In the genomic region with DNA sequence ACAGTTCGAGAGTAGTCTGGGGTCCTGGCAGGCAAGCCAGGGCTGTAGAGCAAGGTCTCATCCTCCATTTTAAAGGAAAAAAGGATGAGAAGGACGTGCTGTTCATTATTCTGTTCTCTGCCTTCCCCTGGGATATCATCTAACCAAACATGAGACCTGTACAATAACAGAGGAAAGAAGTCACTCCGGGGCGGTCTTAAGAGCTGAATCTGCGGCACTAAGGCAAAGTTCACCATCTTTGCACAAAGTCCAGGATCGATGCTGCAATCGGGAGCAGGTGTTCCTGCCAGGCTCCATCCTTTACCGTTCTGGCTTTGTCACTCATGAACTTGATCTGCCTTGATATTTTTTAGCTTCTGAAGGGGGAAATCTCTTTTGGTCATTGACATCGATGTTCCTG, we compare ENCODE assay signal across 20 mouse cellular contexts. TPM values are rescaled to one million over a fixed set of nuclear protein-coding genes. Genes with fewer than 3 reads are reported as not detected.
DNase-seq lines count a peak whose midpoint lies in the region; TF ChIP-seq lines count a peak whose summit lies in the region.
"Had no signal": no experiment of that assay in that cellular context is flagged by ENCODE, and none has a peak within 500 bp of the region (broad histone marks: within the 10 kb centered on the region; RNA-seq: fewer than 3 reads in every experiment).

No protein-coding gene starts in this region.

- H3K4me3 ChIP-seq in kidney, adult 2 months (ENCODE audit: insufficient read depth, low read depth, low read length): no peak overlapping the region
- peak overlapping the region; percentile 67 for H3K4me3 ChIP-seq in testis, adult 2 months (ENCODE audit: control insufficient read depth, low read depth, low read length)
- H3K4me3 ChIP-seq in ES-E14 (ENCODE audit: insufficient read depth in 1 of 2, low read depth in 1 of 2, low read length in 2 of 2, poor library complexity in 1 of 2, severe bottlenecking in 1 of 2): peak overlapping the region; percentile 10 to 54; a peak in 2 of 4 replicates
- H3K4me3 ChIP-seq: embryonic facial prominence, embryonic 10.5 days; embryonic facial prominence, embryonic 12.5 days; forebrain, embryonic 12.5 days had no signal

- no peak for TF ChIP-seq CTCF in kidney, adult 2 months (conservative IDR thresholded peaks at IDR 0.05; ENCODE audit: insufficient read depth, insufficient read length, low read depth, low read length)
- TF ChIP-seq CTCF in testis, adult 2 months (IDR thresholded peaks at IDR 0.05; ENCODE audit: control insufficient read depth, insufficient read depth, insufficient replicate concordance, low read depth, low read length): no peak

- DNase-seq in kidney, adult 2 months: peak; percentile 40
- no peak for DNase-seq in kidney, adult 8-10 months
- DNase-seq in testis, postnatal 14 days (ENCODE audit: low spot score): no peak
- DNase-seq in ES-E14 (ENCODE audit: low read depth, low spot score): no peak
- DNase-seq in yolk sac, embryonic 10.5 days (ENCODE audit: low spot score): peak; percentile 22
- no peak for DNase-seq in MN1 (ENCODE audit: low spot score)
- DNase-seq in cerebellum, postnatal 14 days: no peak
- DNase-seq: adrenal gland, adult 2 months; adrenal gland, postnatal 10 days; adrenal gland, postnatal 25 days; cerebellum, adult 11 months; cerebellum, adult 18-20 months; cerebellum, adult 8-10 months; cerebellum, adult 9-11 months; cerebellum, postnatal 25 days had no signal

- peak overlapping the region; percentile 21; the same call in 1 of the 2 replicates for H3K9ac ChIP-seq in ES-E14 (ENCODE audit: insufficient read depth, low read depth, low read length, poor library complexity, severe bottlenecking)
- H3K9ac ChIP-seq: embryonic facial prominence, embryonic 12.5 days; forebrain, embryonic 12.5 days had no signal

- no peaks in the 10 kb centered on the region for H3K36me3 ChIP-seq in kidney, adult 2 months (ENCODE audit: control insufficient read depth, insufficient read depth, low read length)
- H3K36me3 ChIP-seq in testis, adult 2 months (ENCODE audit: control insufficient read depth, insufficient read depth, low read length): no peaks in the 10 kb centered on the region
- no peaks in the 10 kb centered on the region for H3K36me3 ChIP-seq in ES-E14 (ENCODE audit: control insufficient read depth, insufficient read depth, low read length, poor library complexity, severe bottlenecking)
- H3K36me3 ChIP-seq: embryonic facial prominence, embryonic 10.5 days; embryonic facial prominence, embryonic 12.5 days; forebrain, embryonic 12.5 days had no signal

- WGBS in kidney, adult 2 months: 72% methylated on average over 9 of the region's 9 CpGs

- in situ Hi-C loops in ES-E14 (cut with MboI; ENCODE audit: low sequenced_read_pairs in 2 of 2, unreplicated experiment in 2 of 2): no loop called here

- TF ChIP-seq POLR2A in kidney, adult 2 months (IDR thresholded peaks at IDR 0.05; ENCODE audit: low read depth, low read length): no peak
- TF ChIP-seq POLR2A in testis, adult 2 months (IDR thresholded peaks at IDR 0.05; ENCODE audit: control insufficient read depth, low read depth, low read length): no peak

- H3K27ac ChIP-seq in kidney, adult 2 months (ENCODE audit: insufficient read depth, low read depth, low read length): no peak overlapping the region
- H3K27ac ChIP-seq in testis, adult 2 months (ENCODE audit: control insufficient read depth, insufficient read depth, low read depth, low read length): no peak overlapping the region
- H3K27ac ChIP-seq in ES-E14 (ENCODE audit: insufficient read depth, low read depth, low read length, poor library complexity, severe bottlenecking): peak overlapping the region; percentile 8; the same call in 1 of the 2 replicates
- H3K27ac ChIP-seq: embryonic facial prominence, embryonic 10.5 days; embryonic facial prominence, embryonic 12.5 days; forebrain, embryonic 12.5 days had no signal

- H3K27me3 ChIP-seq in kidney, adult 2 months (replicated peaks; ENCODE audit: control insufficient read depth, insufficient read depth, low read length): no peaks in the 10 kb centered on the region
- no peaks in the 10 kb centered on the region for H3K27me3 ChIP-seq in testis, adult 2 months (ENCODE audit: control insufficient read depth, insufficient read depth, low read length)
- H3K27me3 ChIP-seq: embryonic facial prominence, embryonic 12.5 days; forebrain, embryonic 12.5 days; Patski had no signal

- no peaks in the 10 kb centered on the region for H3K9me3 ChIP-seq in ES-E14 (ENCODE audit: control insufficient read depth, insufficient read depth, low read depth, low read length)
- H3K9me3 ChIP-seq: embryonic facial prominence, embryonic 12.5 days; forebrain, embryonic 12.5 days had no signal

- H3K4me1 ChIP-seq in kidney, adult 2 months (ENCODE audit: control insufficient read depth, insufficient read depth, low read length): no peaks in the 10 kb centered on the region
- 0 out of 2 replicates have a peak, but pooled peaks cover 4% of the 10 kb centered on the region for H3K4me1 ChIP-seq in testis, adult 2 months (ENCODE audit: control insufficient read depth, insufficient read depth, low read length)
- peaks cover 5% of the 10 kb centered on the region in 2 experiments; a peak in 2 of 4 replicates for H3K4me1 ChIP-seq in ES-E14 (ENCODE audit: control insufficient read depth in 2 of 2, insufficient read depth in 2 of 2, low read length in 2 of 2, poor library complexity in 1 of 2)
- H3K4me1 ChIP-seq: embryonic facial prominence, embryonic 10.5 days; embryonic facial prominence, embryonic 12.5 days; forebrain, embryonic 12.5 days had no signal

TF ChIP-seq in ES-E14, 5 proteins besides CTCF, POLR2A, EP300 and RAD21:
- no peak for TF ChIP-seq ZC3H11A (IDR thresholded peaks at IDR 0.05; ENCODE audit: borderline replicate concordance, low read depth, low read length)
- no peak for TF ChIP-seq ZNF384 (IDR thresholded peaks at IDR 0.05; ENCODE audit: low read depth, low read length)
- TF ChIP-seq HCFC1 (IDR thresholded peaks at IDR 0.05; ENCODE audit: borderline replicate concordance, insufficient read depth, low read length): no peak
- TF ChIP-seq CHD2 (IDR thresholded peaks at IDR 0.05; ENCODE audit: low read depth, low read length): no peak
- no peak for TF ChIP-seq MAFK (IDR thresholded peaks at IDR 0.05; ENCODE audit: insufficient read depth, low read depth, low read length)

RNA-seq across cellular contexts. Expression of a gene that starts 13.1 kb away (rescaled TPM):
- 4.5 and 5.0 TPM in 2 replicates for polyA plus RNA-seq in kidney, adult 2 months (2012; rRNA removed)
- polyA plus RNA-seq in testis, adult 2 months (2012; rRNA removed): 2.5 and 2.7 TPM in 2 replicates
- total RNA-seq in ES-E14 (2012; rRNA removed): 120 and 126 TPM in 2 replicates

RNA-seq across cellular contexts. Expression of a gene that starts 16.8 kb away (rescaled TPM):
- polyA plus RNA-seq in kidney, adult 2 months (2012; rRNA removed): 4.7 and 5.0 TPM in 2 replicates
- polyA plus RNA-seq in testis, adult 2 months (2012; rRNA removed): 0.60 and 0.93 TPM in 2 replicates
- total RNA-seq in ES-E14 (2012; rRNA removed): 11.7 and 24.1 TPM in 2 replicates

Comparison
In these comparisons a context has a peak if more than half of its experiments do, and no peak if none do; other contexts are left out.
1. DNase-seq: peak in kidney, adult 2 months (single experiment) and yolk sac, embryonic 10.5 days (single experiment); none in kidney, adult 8-10 months (0 of 2), testis, postnatal 14 days (single experiment), ES-E14 (single experiment), MN1 (single experiment) and cerebellum, postnatal 14 days (0 of 2).